Mouse (Mus musculus) c-Kit-positive CD71-positive TER-119-positive erythroid progenitor cells, embryonic 14.5 days (primary cell): ENCODE results near the gene Klrc1.
"Not testable (repeated sequence)": the region's sequence is repeated elsewhere in the genome, so short reads cannot be mapped to it uniquely, and the experiment has no call there.

Source experiments
- DNase-seq: peaks from one replicate; pipeline ENCODE4 v3.0.0-alpha.2; 2013; ENCODE audit warnings: low spot score

Gene Klrc1

DNA sequence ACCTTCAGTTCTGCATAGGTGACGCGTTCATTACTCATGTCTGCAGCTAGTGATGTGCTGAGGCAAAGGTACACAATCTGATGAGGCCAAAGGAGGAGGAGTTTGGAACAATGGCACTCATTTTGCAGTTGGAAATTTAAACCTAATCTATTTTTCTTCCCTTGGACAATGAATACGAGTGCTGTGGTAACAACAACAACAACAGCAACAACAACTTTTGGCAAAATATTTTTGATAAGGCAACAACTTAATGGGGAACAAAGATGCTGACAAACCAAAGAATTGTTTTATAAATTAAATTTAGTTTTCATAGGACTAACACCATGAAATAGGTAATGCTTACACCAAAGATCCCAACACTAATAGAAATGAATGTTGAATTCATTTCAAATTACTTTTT lies at the start of gene Klrc1:
Gene Klrc1 (minus strand): TSS at position 101 of the 400 bp plus-strand sequence.
- no peak for DNase-seq

DNA sequence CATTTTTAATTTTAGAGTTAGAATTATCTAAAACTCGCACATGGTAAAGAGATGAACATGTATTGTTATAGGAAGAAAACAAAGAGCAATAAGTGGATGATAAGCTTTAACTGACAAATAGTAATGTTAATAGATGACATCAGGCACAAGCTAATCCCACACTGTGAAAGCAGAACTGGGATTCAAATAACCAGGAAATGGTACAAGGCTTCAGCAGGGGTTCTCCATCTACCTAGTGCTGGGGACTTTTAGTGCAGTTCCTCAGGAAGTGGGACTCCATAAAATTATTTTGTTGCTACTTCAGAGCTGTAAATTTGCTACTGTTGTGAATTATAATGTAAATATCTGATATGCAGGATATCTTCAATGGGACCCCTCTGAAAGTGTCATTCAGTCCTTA lies 48.5 kb upstream of the Klrc1 start:
- DNase-seq, result no peak

DNA sequence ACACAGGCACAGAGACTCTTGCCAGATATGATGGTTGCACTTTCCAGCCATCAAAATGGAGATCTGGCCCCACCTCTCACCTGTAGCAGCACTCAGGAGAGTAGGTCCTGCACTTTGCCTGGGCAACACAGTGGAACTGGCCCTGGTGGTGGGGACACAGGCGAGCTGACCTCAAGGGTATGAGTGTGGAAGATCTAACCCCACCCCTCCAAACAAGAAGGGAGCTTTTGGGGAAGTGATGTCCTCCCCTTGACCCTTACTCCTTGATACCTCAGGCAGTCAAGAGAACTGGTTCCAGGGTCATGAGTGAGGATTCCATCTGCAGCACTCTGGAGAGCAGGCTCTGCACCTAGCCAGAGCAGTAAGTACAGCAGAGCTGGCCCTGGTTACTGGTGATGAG lies 42.6 kb upstream of the Klrc1 start:
- no peak for DNase-seq

GRCm38 (mm10) chr6:129720487-129720886 lies 41.7 kb upstream of the Klrc1 start:
- no peak for DNase-seq

DNA sequence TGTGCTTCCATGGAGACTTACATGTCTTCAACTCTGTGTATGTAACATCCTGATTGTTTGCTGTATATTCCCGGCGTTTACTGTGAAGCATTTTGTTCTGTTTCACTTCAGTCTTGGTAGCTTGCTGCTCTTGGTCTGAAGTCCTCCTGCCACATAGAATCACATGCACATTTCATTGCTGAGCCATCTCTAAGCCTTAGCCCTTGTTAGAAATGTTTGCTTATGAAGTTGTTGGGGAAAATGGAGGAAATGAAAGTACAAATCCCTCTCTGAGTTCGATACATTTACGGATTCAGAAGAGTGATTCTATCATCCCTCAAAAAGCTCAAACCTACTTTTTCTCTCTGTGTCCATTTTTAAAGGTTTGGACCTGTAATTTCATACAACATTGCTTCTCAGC lies 38.3 kb upstream of the Klrc1 start, which contains the start of gene Klri1:
Gene Klri1 (minus strand): TSS at position 101 of the 400 bp plus-strand sequence.
- DNase-seq, result no peak

DNA sequence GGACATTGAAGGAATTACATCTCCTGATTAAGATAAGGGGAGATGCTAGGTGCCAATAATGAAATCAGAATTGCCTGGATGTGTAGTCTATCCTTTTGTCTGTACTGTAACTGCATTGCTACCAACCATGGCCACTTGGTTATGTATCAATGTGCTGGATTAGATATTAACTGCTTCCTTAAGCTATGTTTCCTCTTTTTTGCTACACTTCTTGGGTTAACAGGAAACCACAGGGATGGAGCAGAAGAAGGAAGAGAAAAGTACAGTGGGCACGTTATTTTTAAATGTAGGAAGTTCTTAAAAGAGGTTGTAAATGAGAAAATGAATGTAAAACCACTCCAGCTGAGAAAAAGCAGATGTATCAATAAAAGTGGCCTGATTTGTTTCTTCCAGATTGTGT lies 34.8 kb upstream of the Klrc1 start:
- no peak for DNase-seq

GRCm38 (mm10) chr6:129691436-129691835 lies 12.7 kb upstream of the Klrc1 start:
- not testable (repeated sequence) for DNase-seq

DNA sequence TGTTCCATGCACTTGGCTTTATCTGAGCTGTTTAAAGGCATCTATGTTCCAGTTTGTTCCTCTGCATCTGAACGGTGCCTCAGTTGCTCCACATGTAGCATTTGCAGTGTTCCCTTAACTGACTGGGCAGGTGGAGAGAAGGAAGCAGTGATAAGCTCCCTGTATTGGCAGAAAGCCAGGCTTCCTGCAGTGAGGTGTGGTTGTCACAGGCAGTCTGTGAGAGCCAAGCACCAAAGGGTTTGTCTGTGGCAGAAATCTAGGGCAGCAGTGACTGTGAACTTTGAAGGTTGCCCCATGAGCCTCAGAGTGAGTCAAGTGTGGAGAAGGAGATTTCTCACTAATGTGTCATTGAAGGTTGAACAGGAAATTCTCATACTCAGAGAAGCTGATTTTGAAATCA lies 1.6 kb upstream of the Klrc1 start:
- DNase-seq, result no peak

DNA sequence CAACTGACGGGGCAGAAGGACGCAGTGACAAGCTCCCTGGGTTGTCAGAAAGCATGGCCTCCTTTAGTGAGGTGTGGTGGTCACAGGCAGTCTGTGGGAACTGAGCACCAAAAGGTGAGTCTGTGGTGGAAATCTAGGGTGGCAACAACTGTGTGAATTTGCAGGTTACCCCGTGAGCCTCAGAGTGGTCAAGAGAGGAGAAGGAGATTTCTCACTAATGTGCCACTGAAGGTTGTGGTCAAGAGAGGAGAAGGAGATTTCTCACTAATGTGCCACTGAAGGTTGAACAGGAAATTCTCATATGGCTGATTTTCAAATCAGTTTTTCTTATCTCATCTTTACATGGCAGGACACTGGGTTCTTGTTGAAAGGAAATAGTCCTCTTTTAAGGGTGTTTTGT lies 17.5 kb downstream of the Klrc1 start:
- DNase-seq, result not testable (repeated sequence)

DNA sequence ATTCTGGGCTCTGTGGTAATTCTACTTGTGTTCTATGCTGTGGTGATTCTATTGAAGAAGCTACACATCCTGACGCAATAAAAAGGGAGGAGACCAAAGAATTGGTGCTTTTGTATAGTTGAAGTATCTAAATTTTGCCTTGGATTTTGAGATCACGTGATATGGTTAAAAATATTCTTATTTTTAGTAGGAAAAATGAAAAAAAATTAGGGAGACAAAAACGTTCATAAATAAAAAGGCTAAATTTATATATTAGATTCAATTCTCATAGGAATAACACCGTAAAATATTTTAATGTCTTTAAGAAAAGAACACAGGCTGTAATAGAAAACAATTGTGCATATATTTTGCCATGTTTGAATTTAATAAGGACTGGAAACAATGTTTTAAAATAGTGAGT lies 18.2 kb downstream of the Klrc1 start, which contains the start of gene Klrc2:
Gene Klrc2 (minus strand): TSS at position 101 of the 400 bp plus-strand sequence.
- DNase-seq, result not testable (repeated sequence)

DNA sequence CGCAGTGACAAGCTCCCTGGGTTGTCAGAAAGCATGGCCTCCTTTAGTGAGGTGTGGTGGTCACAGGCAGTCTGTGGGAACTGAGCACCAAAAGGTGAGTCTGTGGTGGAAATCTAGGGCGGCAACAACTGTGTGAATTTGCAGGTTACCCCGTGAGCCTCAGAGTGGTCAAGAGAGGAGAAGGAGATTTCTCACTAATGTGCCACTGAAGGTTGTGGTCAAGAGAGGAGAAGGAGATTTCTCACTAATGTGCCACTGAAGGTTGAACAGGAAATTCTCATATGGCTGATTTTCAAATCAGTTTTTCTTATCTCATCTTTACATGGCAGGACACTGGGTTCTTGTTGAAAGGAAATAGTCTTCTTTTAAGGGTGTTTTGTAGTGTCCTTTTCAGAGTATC lies 34.7 kb downstream of the Klrc1 start:
- DNase-seq, result not testable (repeated sequence)

GRCm38 (mm10) chr6:129643237-129643636 lies 35.5 kb downstream of the Klrc1 start, which contains the start of gene Klrc3:
TSS of gene Klrc3 (minus strand) at chr6:129643337.
- DNase-seq, result not testable (repeated sequence)

- DNase-seq, result not testable (repeated sequence)
Observed at GRCm38 (mm10) chr6:129631046-129631445, 47.7 kb downstream of the Klrc1 start.

GRCm38 (mm10) chr6:129623735-129624134 lies 55.0 kb downstream of the Klrc1 start, which contains the start of gene Klrk1:
TSS of gene Klrk1 (minus strand) at chr6:129623864.
- DNase-seq, result no peak
